Mouse (Mus musculus) bone marrow, adult 2 months (tissue): ENCODE measurements around the gene Sigmar1.
"Not testable (repeated sequence)": the region's sequence is repeated elsewhere in the genome, so short reads cannot be mapped to it uniquely, and the experiment has no call there.

Experiments used
- CTCF ChIP-seq: fragments of 200-500 bp; IDR thresholded peaks from 2 replicates; pipeline ENCODE4 v1.5.1; 2011; ENCODE audit warnings: low read length, control low read depth; ENCODE audit not compliant: control insufficient read depth, insufficient read depth
- POLR2A ChIP-seq: fragments of 200-500 bp; IDR thresholded peaks from 2 replicates; pipeline ENCODE4 v1.6.1; 2011; ENCODE audit warnings: low read depth, mild to moderate bottlenecking, control low read depth, low read length, borderline replicate concordance; ENCODE audit not compliant: control insufficient read depth

DNA sequence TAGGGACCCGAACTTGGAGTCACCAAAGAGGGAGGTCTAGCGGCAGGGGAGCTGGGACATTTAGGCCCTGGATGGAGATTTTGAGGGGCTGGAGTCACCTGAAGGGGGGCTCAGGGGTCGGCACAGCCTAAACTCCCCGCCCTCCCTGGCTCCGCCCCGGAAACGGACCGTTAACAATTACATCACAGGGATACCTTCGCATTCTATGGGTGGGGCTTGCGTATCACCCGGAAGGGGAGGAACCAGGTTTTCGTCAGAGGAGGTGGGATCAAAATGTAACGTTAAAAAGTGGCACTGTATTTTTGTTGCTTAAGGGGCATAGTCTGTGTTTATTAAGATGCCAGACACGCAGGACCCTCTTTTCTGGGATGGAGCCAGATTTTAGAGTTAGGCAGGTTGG lies 18.0 kb upstream of the Sigmar1 start, which contains the start of gene Ccl27a:
- not testable (repeated sequence) for TF ChIP-seq CTCF, POLR2A
